Mouse (Mus musculus) embryonic facial prominence, embryonic 15.5 days (tissue): ENCODE data around the gene Nphs1. TPM values are rescaled to one million over a fixed set of nuclear protein-coding genes. Genes with fewer than 3 reads are reported as not detected.

Experiments used
- ATAC-seq: fragments of 200-750 bp; cut with Nextera tagmentation; 2 replicates; pipeline ENCODE4 v1.8.0; 2017; ENCODE audit warnings: low read depth, moderate TSS enrichment; ENCODE audit not compliant: insufficient number of reproducible peaks, low FRiP score, low TSS enrichment
- H3K27ac ChIP-seq: fragments of 300-500 bp; sonication (generic); replicated peaks from 2 replicates; pipeline ENCODE4 v1.5.1; 2015; ENCODE audit warnings: mild to moderate bottlenecking, inconsistent platforms
- H3K27me3 ChIP-seq: fragments of 300-500 bp; sonication (generic); 2 replicates; pipeline ENCODE4 v1.6.1; 2015; ENCODE audit warnings: inconsistent platforms
- H3K36me3 ChIP-seq: fragments of 300-500 bp; sonication (generic); 2 replicates; pipeline ENCODE4 v1.6.1; 2015; ENCODE audit warnings: mild to moderate bottlenecking, inconsistent platforms
- H3K4me1 ChIP-seq: fragments of 300-500 bp; sonication (generic); 2 replicates; pipeline ENCODE4 v1.6.1; 2015; ENCODE audit warnings: inconsistent platforms
- H3K4me2 ChIP-seq: fragments of 300-500 bp; sonication (generic); replicated peaks from 2 replicates; pipeline ENCODE4 v1.6.1; 2015; ENCODE audit warnings: mild to moderate bottlenecking, inconsistent platforms
- H3K4me3 ChIP-seq: fragments of 300-500 bp; sonication (generic); replicated peaks from 2 replicates; pipeline ENCODE4 v1.5.1; 2015; ENCODE audit warnings: mild to moderate bottlenecking, inconsistent platforms
- H3K9ac ChIP-seq: fragments of 300-500 bp; sonication (generic); 2 replicates; pipeline ENCODE4 v1.6.1; 2015; ENCODE audit warnings: inconsistent platforms
- H3K9me3 ChIP-seq: fragments of 300-500 bp; sonication (generic); replicated peaks from 2 replicates; pipeline ENCODE4 v1.6.1; 2016; ENCODE audit warnings: inconsistent platforms
- WGBS: fragments of 180-500 bp; shearing (Covaris S2); methylation state at CpG from one replicate; pipeline ENCODE4 v1.1.7; 2015; 5-methylcytosine and 5-hydroxymethylcytosine counted together
- polyA plus RNA-seq: library from polyadenylated mRNA; unstranded; fragments of >200 nt; fragmentation: Nextera tagmentation; extraction: Ambion mirVana; gene quantifications from 2 replicates; pipeline ENCODE4 v1.2.1, GENCODE M21; 2015

Nphs1 gene
- polyA plus RNA-seq, 1 experiment from 2014 or later, result 0.17 TPM

DNA sequence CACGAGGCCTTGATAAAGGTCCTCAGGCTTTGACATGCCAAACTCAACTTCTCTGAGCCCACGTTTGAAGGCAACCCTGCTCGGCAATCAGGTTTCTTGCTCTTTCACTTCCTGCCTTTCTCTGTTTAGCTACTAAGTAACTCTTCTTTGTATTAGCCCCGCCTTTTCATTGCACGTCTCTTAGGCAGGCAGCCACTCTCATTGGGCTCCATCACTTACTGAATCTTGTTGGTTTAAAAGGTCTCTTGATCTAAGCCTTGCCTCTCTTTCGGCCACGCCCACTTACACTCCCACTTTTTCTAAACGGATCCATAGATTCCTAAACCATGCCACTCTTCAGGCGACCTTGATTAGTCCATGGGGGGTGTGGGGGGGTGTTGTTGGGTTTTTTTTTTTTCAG is 14.4 kb upstream of the Nphs1 start:
- Histone ChIP-seq H3K4me3 (peak overlapping the region; percentile 69; the same call in 1 of the 2 replicates), H3K27ac (no peak overlapping the region), H3K9ac (no peak overlapping the region), H3K27me3 (no peaks in the 10 kb centered on the region), H3K4me2 (peak overlapping the region; percentile 87), H3K36me3 (peaks cover 19% of the 10 kb centered on the region; the same call in 1 of the 2 replicates), H3K4me1 (peaks cover 16% of the 10 kb centered on the region), H3K9me3 (no peaks in the 10 kb centered on the region)
- WGBS, result 26% methylated on average over 9 of the region's 9 CpGs
- ATAC-seq, result no peak

DNA sequence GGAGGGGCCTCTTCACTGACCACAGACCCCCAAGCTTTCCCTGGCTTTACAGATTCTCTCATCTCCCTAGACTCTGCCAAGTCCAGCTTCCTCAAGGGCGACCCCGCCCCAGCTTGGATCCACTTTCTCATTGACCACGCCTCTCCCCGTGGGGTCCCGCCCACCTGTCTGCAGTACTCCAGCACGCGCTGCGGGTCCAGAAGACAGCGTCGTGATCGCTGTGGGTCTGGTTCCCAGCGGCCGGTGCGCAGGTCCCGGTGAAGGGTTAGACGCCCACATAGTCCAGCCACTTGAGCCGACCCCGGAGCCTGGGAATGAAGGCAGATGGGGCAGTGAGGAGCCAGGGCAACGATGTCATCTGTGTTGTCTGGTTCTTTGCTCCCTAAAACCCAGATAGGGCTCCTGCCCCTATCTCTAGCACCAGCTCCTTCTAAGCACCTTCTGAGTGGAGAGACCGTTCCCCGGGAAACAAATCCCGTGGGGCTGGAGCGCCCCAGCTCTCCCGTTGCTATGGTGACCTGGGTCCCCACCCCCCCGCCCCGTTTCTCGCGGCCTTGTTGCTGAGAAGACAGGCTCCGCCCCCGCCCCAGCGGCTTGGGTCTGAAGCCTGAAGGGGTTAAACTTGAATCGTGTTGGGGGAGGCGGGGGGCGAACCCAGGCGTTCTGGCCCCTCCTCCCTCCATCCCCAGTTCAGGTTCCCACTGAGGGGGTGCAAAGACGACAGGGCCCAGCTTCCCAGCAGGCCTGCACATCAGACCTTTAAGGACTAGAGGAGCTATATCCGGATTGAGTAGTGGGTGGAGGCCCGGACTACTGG is 13.8 kb upstream of the Nphs1 start:
- H3K4me2 ChIP-seq, result peak overlapping the region; percentile 87
- H3K27me3 ChIP-seq, result no peaks in the 10 kb centered on the region
- WGBS, result under 1% methylated on average over 38 of the region's 38 CpGs
- H3K36me3 ChIP-seq, result peaks cover 19% of the 10 kb centered on the region; the same call in 1 of the 2 replicates
- H3K27ac ChIP-seq, result no peak overlapping the region; the same call in 1 of the 2 replicates
- H3K4me1 ChIP-seq, result peaks cover 16% of the 10 kb centered on the region
- peak overlapping the region; percentile 44 for H3K9ac ChIP-seq
- H3K9me3 ChIP-seq, result no peaks in the 10 kb centered on the region
- H3K4me3 ChIP-seq, result peak overlapping the region; percentile 69
- 0 out of 2 replicates have a peak, but pooled peaks have one; percentile 20 for ATAC-seq

DNA sequence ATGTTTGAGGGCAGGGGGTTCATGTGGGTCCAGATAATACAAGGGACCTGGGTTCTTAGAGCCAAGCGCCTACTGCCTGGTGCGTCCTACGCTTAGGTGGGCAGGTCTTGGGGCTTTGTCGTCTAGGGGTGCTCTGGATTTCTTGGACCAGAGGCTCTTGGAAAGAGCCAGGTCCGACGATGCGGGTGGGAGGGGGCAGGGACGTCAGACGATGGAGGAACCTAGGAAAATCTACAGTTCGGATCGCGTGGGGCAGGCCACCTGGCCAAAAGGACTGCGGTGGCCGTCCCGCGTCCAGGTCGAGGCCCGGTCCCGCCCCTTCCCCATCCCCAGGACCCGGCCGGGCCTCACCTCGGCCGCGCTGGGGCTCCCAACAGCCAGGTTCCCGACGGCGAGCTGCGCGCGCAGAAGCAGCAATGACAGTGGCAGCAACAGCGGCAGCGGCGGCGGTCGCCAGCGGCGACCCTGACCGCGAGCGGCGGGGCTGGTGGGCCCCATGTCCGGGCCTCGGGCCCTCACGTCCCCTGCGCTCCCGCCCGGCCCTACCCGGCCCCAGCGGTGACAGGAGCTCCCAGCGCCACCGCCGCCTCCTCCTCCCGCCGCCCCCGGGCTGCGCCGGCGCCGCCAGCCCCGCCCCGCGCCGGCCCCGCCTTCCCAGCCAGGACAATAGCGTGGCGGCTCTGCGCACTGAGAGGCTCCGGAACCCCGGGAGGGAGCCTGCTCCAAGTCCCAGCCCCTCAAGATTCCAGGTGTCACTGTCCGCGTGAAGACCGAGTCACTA is 13.0 kb upstream of the Nphs1 start, which contains the start of gene Aplp1:
Gene Aplp1, minus strand, starts transcription at position 565 of the 781 bp plus-strand sequence.
- Histone ChIP-seq H3K36me3 (peaks cover 13% of the 10 kb centered on the region; the same call in 1 of the 2 replicates), H3K4me2 (peak within 1 kb of the TSS; percentile 87), H3K9me3 (no peaks in the 10 kb centered on the region), H3K27me3 (peaks cover under 1% of the 10 kb centered on the region; the same call in 1 of the 2 replicates), H3K9ac (peak within 1 kb of the TSS; percentile 44), H3K4me3 (peak within 1 kb of the TSS; percentile 69), H3K27ac (peak within 1 kb of the TSS; percentile 13; the same call in 1 of the 2 replicates), H3K4me1 (peaks cover 16% of the 10 kb centered on the region)
- WGBS, result under 1% methylated on average over 55 of the region's 72 CpGs
- ATAC-seq, result peak; percentile 75

DNA sequence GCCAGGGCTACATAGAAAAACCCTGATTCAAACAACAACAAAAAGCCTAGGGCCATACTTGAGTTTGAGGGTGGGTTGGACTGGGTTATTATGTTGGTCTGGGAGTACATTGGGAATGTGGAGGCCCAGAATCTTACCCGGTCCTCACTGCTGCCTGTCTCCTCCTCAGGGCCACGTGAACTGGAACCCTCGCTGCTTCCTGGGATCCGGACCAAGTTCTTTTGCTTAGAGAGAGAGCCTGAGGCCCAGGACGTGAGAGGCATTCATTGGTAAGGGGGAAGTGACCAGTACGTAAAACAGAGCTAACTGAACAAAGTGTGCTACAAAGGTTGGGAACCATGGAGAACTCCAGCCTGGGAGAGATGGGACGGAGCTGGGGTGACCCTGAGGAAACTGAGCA is 7.9 kb upstream of the Nphs1 start:
- no peak for ATAC-seq
- WGBS, result 61% methylated on average over 7 of the region's 7 CpGs

DNA sequence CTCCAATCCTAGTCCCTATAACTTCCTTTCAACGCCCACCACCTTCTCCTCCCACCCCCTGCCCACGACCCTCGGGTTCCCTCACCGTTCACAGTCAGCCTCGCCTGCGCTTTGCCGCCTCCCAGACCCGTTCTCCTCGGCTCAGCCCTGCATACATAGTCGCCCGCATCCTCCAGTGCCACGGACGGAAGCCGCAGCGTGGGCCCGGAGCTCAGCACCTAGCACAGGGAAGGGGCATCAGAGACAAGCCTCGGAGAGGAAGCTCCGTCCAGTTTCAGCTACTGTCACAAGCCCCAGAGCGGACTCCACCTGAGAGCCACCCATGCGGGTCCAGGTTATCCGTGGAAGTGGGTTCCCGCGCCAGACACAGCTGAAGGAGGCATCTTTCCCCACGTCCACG is 4.8 kb upstream of the Nphs1 start:
- ATAC-seq, result no peak
- peak overlapping the region; percentile 35 for H3K4me2 ChIP-seq
- WGBS, result 14% methylated on average over 25 of the region's 25 CpGs

More for the DNA sequence above, 7.9 kb upstream of the Nphs1 start:
- Histone ChIP-seq H3K9ac (no peak overlapping the region), H3K36me3 (no peaks in the 10 kb centered on the region), H3K4me3 (no peak overlapping the region), H3K27ac (no peak overlapping the region), H3K4me1 (peaks cover 10% of the 10 kb centered on the region; the same call in 1 of the 2 replicates), H3K9me3 (no peaks in the 10 kb centered on the region), H3K4me2 (no peak overlapping the region), H3K27me3 (peaks cover 46% of the 10 kb centered on the region)

DNA sequence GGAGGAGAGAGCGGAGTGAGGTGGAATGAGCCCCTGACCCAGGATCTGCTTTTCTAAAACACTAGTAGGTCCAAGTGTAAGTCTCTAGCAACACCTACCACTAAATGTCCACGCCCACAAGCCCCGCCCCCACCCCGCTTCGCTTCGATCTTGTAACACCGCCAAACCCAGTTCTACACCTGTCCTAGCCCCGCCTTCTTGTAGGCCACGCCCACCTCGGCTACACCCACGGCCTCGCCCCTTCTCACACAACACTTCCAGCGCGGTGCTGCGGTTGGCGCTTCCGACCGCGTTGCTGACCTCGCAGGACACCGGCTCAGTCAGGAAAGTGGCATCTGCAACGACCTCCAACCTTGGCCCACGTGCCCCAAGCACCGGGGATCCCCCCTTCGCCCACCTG is 4.3 kb upstream of the Nphs1 start:
- peak overlapping the region; percentile 10; the same call in 1 of the 2 replicates for H3K4me3 ChIP-seq
- ATAC-seq, result 0 out of 2 replicates have a peak, but pooled peaks have one; percentile 37
- peaks cover 24% of the 10 kb centered on the region for H3K4me1 ChIP-seq
- H3K27me3 ChIP-seq, result peaks cover 81% of the 10 kb centered on the region
- H3K9ac ChIP-seq, result no peak overlapping the region
- 2% methylated on average over 25 of the region's 25 CpGs for WGBS
- no peaks in the 10 kb centered on the region for H3K9me3 ChIP-seq
- H3K4me2 ChIP-seq, result peak overlapping the region; percentile 35
- no peak overlapping the region for H3K27ac ChIP-seq
- no peaks in the 10 kb centered on the region for H3K36me3 ChIP-seq

More for the DNA sequence above, 4.8 kb upstream of the Nphs1 start:
- H3K4me1 ChIP-seq, result peaks cover 24% of the 10 kb centered on the region
- H3K4me3 ChIP-seq, result no peak overlapping the region
- H3K9me3 ChIP-seq, result no peaks in the 10 kb centered on the region
- H3K9ac ChIP-seq, result no peak overlapping the region
- no peaks in the 10 kb centered on the region for H3K36me3 ChIP-seq
- H3K27ac ChIP-seq, result no peak overlapping the region
- H3K27me3 ChIP-seq, result peaks cover 77% of the 10 kb centered on the region

DNA sequence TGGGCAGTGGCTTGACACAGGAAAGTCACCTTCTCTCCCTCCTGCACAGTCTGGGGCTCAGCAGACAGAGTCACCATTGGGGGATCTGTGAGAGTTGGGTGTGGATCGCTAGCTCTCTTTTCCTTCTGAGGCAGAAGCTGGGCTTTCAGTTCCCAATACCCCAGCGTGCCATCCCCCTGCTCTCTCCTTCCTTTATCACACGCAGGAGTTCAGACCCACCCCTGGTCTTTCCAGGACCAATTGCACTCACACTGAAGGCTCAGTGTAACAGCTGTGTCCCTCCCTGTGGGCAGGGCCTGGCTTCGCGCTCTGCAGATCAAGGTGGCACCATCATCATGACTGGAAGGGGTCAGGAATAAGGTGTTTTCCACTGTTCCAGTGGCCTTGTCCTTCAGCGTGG is 3.9 kb upstream of the Nphs1 start:
- H3K27me3 ChIP-seq, result peaks cover 86% of the 10 kb centered on the region
- H3K9me3 ChIP-seq, result no peaks in the 10 kb centered on the region
- 9% methylated on average over 6 of the region's 6 CpGs for WGBS
- no peak overlapping the region for H3K9ac ChIP-seq
- no peak overlapping the region for H3K4me3 ChIP-seq
- no peak overlapping the region for H3K4me2 ChIP-seq
- no peak overlapping the region for H3K27ac ChIP-seq
- no peak for ATAC-seq
- no peaks in the 10 kb centered on the region for H3K36me3 ChIP-seq
- H3K4me1 ChIP-seq, result peaks cover 24% of the 10 kb centered on the region

DNA sequence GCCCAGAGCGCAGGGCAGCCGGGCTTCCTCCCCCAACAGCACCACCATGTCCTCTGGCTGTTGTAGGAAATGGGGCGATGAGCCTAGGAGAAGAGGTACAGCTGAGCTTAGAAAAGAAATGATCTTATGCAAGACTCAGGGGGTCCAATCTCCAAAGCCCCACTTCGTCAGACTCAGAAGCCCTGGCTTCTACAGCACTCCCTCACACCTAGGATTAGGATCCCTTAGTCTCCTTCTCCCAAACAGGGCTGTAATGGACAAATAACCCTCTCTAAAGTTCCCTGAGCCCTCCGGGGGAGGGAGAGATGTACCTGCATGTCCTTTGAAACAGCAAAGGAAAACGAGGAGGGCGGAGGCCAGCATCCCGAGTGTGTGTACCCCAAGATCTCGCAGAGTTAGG is 1.6 kb upstream of the Nphs1 start:
- Histone ChIP-seq H3K27ac (no peak overlapping the region), H3K9ac (no peak overlapping the region), H3K27me3 (peaks cover 95% of the 10 kb centered on the region), H3K4me1 (peaks cover 24% of the 10 kb centered on the region), H3K36me3 (no peaks in the 10 kb centered on the region), H3K4me3 (peak overlapping the region; percentile 22; the same call in 1 of the 2 replicates), H3K9me3 (no peaks in the 10 kb centered on the region), H3K4me2 (peak overlapping the region; percentile 42)
- no peak for ATAC-seq
- 2% methylated on average over 9 of the region's 9 CpGs for WGBS

DNA sequence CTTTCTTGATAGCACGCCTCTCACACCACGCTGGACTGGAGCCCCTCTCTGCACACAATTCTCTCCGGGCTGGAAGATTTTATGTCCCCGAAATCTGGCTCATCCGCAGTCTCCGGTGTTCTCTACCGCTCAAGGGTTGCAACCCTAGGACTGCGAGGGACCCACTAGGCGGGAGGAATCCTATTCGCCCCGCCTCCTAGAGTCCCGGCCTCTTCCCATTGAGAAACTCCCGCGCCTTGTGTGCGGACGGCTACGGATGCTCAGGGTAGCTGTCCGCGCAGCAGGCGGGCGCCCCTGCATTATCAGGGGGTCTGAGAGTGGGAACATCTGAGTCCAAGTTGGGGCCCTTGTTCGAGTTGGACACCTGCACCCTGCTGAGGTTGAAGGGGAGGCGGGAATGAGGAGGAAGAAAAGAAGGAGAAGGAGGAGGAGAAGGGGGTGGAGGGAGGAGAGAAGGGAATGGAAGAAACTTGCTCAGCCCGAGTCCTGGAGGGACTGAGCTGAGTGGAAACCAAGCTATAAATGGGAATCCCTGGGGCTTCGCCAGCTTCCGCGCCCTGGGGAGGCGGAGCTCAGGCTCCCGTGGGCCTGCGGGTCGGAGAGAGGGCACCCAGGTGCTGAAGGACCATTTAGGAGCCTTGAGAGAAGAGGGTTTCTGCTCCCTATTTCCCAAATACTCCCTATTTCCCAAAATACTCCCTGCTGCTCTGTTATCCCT is 1.0 kb upstream of the Nphs1 start:
- under 1% methylated on average over 31 of the region's 31 CpGs for WGBS
- Histone ChIP-seq H3K36me3 (no peaks in the 10 kb centered on the region), H3K27ac (no peak overlapping the region), H3K27me3 (peaks cover 96% of the 10 kb centered on the region), H3K9ac (no peak overlapping the region), H3K4me1 (peaks cover 24% of the 10 kb centered on the region), H3K9me3 (no peaks in the 10 kb centered on the region), H3K4me3 (peak overlapping the region; percentile 22), H3K4me2 (peak overlapping the region; percentile 42)
- peak; percentile 36; the same call in 1 of the 2 replicates for ATAC-seq

DNA sequence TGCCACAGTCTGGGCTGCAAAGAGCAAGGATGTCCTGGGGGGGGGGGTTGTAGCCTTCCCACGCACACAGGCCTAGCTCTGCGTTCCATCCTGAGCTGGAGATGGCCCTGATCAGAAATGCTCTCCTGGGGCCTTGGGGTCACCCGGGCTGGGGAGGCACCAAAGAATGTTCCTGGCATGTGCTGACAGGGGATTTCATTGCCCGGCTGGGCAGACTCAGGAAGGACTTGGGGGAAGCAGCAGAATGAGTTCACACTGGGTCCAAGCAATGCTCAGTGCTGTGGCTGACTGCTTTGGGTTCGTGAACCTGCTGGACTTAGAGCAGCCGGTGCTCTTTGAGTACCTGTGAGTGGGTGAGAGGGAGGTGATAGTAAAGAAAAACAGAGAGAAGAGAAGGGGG is 1.4 kb downstream of the Nphs1 start:
- Histone ChIP-seq H3K4me3 (no peak overlapping the region), H3K4me2 (no peak overlapping the region), H3K36me3 (no peaks in the 10 kb centered on the region), H3K4me1 (peaks cover 18% of the 10 kb centered on the region), H3K27ac (no peak overlapping the region), H3K9me3 (no peaks in the 10 kb centered on the region), H3K27me3 (peaks cover 91% of the 10 kb centered on the region), H3K9ac (no peak overlapping the region)
- no peak for ATAC-seq
- WGBS, result 24% methylated on average over 6 of the region's 6 CpGs
